Mouse (Mus musculus): ENCODE measurements around the gene Kcnq4. TPM values are rescaled to one million over a fixed set of nuclear protein-coding genes. Genes with fewer than 3 reads are reported as not detected.

Kcnq4 gene
- polyA plus RNA-seq, 1 experiment from 2014 or later, result 2.0 TPM

DNA sequence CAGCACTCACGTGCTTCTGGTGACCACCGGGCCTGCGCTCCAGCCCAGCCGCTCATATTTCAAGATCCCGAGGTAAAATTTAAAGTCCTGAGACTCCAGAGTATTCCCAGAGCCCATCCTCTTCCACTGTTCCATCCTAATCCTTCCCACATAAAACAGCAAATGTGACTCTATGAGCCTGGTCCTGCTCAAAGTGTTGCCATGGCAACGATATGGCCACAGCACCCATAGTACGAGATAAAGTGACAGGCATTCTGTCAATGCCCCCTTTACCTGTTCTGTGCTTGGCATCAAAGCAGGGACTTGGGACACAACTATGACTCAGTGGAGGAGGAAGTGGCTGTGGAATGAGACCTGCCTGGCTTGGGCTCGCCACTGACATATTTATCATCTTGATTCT is 92.5 kb downstream of the Kcnq4 start:
- Histone ChIP-seq H3K4me3 (ENCODE audit: low read length) (no peak overlapping the region), H3K9me3 (ENCODE audit: control insufficient read depth, low read length) (no peaks in the 10 kb centered on the region), H3K27me3 (replicated peaks; ENCODE audit: control insufficient read depth, insufficient read depth, low read length) (peaks cover 5% of the 10 kb centered on the region; the same call in 1 of the 2 replicates), H3K4me1 (ENCODE audit: control insufficient read depth, insufficient read depth, low read length) (no peaks in the 10 kb centered on the region), H3K9ac (ENCODE audit: low read depth, low read length) (no peak overlapping the region), H3K27ac (ENCODE audit: low read length) (no peak overlapping the region), H3K36me3 (ENCODE audit: control insufficient read depth, insufficient read depth, low read length) (no peaks in the 10 kb centered on the region), H3K4me2 (ENCODE audit: low read depth, low read length) (no peak overlapping the region)
- 68% methylated on average over 8 of the region's 8 CpGs for WGBS
- no peak for ATAC-seq

- H3K27me3 ChIP-seq (replicated peaks; ENCODE audit: control insufficient read depth, insufficient read depth, low read length), result peaks cover 22% of the 10 kb centered on the region
- H3K4me1 ChIP-seq (ENCODE audit: control insufficient read depth, insufficient read depth, low read length), result peaks cover 7% of the 10 kb centered on the region
- no peaks in the 10 kb centered on the region for H3K9me3 ChIP-seq (ENCODE audit: control insufficient read depth, low read length)
- H3K9ac ChIP-seq (ENCODE audit: low read depth, low read length), result no peak overlapping the region
- peak overlapping the region; percentile 94 for H3K4me2 ChIP-seq (ENCODE audit: low read depth, low read length)
- ATAC-seq, result no peak
- no peaks in the 10 kb centered on the region for H3K36me3 ChIP-seq (ENCODE audit: control insufficient read depth, insufficient read depth, low read length)
- 25% methylated on average over 7 of the region's 7 CpGs for WGBS
- peak overlapping the region; percentile 52 for H3K4me3 ChIP-seq (ENCODE audit: low read length)
- no peak overlapping the region for H3K27ac ChIP-seq (ENCODE audit: low read length)
Observed at GRCm38 (mm10) chr4:120650208-120650592, 98.2 kb downstream of the Kcnq4 start.

GRCm38 (mm10) chr4:120649369-120650207 is 98.8 kb downstream of the Kcnq4 start:
- 4% methylated on average over 54 of the region's 55 CpGs for WGBS
- H3K36me3 ChIP-seq (ENCODE audit: control insufficient read depth, insufficient read depth, low read length), result no peaks in the 10 kb centered on the region
- peaks cover 24% of the 10 kb centered on the region for H3K27me3 ChIP-seq (replicated peaks; ENCODE audit: control insufficient read depth, insufficient read depth, low read length)
- peak overlapping the region; percentile 55; the same call in 1 of the 2 replicates for H3K9ac ChIP-seq (ENCODE audit: low read depth, low read length)
- H3K27ac ChIP-seq (ENCODE audit: low read length), result no peak overlapping the region
- peak overlapping the region; percentile 94 for H3K4me2 ChIP-seq (ENCODE audit: low read depth, low read length)
- no peaks in the 10 kb centered on the region for H3K9me3 ChIP-seq (ENCODE audit: control insufficient read depth, low read length)
- peaks cover 7% of the 10 kb centered on the region for H3K4me1 ChIP-seq (ENCODE audit: control insufficient read depth, insufficient read depth, low read length)
- ATAC-seq, result peak; percentile 81
- peak overlapping the region; percentile 52 for H3K4me3 ChIP-seq (ENCODE audit: low read length)

MicroRNAs encoded within 50 kb of the gene (microRNA counts, 519-probe panel; counts per million panel counts)
- 2,445 counts per million, percentile 60 among the panel's probes with 10 or more counts for microRNA mmu-miR-30e

Small RNA genes lying within 50 kb of the gene (microRNA-seq; reads per million reads assigned to microRNA genes)
- gene Mir30c-1 (81.3 reads per million, percentile 45 among the genes with 10 or more reads in this experiment), gene Mir30e (not detected), gene Mir30f (not detected)

Other genes with a start within 250 kb of the Kcnq4 start
- not detected in 2 replicates for gene Slfnl1, start 216.4 kb downstream of the Kcnq4 start, polyA plus RNA-seq (2015; fragmentation: Nextera tagmentation; extraction: Ambion mirVana)
- 52.5 and 63.0 TPM in 2 replicates for gene Ctps, start 178.3 kb downstream of the Kcnq4 start, polyA plus RNA-seq (2015; fragmentation: Nextera tagmentation; extraction: Ambion mirVana)
- gene Gm8439, start 159.9 kb downstream of the Kcnq4 start, polyA plus RNA-seq (2015; fragmentation: Nextera tagmentation; extraction: Ambion mirVana), result not detected in 2 replicates
- 1.5 and 2.4 TPM in 2 replicates for gene Cited4, start 82.0 kb downstream of the Kcnq4 start, polyA plus RNA-seq (2015; fragmentation: Nextera tagmentation; extraction: Ambion mirVana)
- 82.0 and 85.8 TPM in 2 replicates for gene Nfyc, start 83.0 kb upstream of the Kcnq4 start, polyA plus RNA-seq (2015; fragmentation: Nextera tagmentation; extraction: Ambion mirVana)
- gene Rims3, start 106.2 kb upstream of the Kcnq4 start, polyA plus RNA-seq (2015; fragmentation: Nextera tagmentation; extraction: Ambion mirVana), result 0.82 and 0.88 TPM in 2 replicates
- 23.9 and 26.9 TPM in 2 replicates for gene Exo5, start 176.4 kb upstream of the Kcnq4 start, polyA plus RNA-seq (2015; fragmentation: Nextera tagmentation; extraction: Ambion mirVana)
- gene Zfp69, start 203.1 kb upstream of the Kcnq4 start, polyA plus RNA-seq (2015; fragmentation: Nextera tagmentation; extraction: Ambion mirVana), result 3.9 and 4.8 TPM in 2 replicates

Measured in intestine, embryonic 16.5 days (tissue).